12 mouse cellular contexts compared by ENCODE assay signal in genomic region chr9:46704151-46704905, GRCm38 (mm10).
DNase-seq lines count a peak whose midpoint lies in the region; ATAC-seq lines count a peak whose summit lies in the region.
"Had no signal": no experiment of that assay in that cellular context is flagged by ENCODE, and none has a peak within 500 bp of the region (broad histone marks: within the 10 kb centered on the region; RNA-seq: fewer than 3 reads in every experiment).

No protein-coding gene starts in this region.

- H3K4me3 ChIP-seq in forebrain, embryonic 14.5 days (ENCODE audit: low read depth, low read length): no peak overlapping the region
- H3K4me3 ChIP-seq: heart, embryonic 12.5 days had no signal

- no peak overlapping the region for H3K9ac ChIP-seq in forebrain, embryonic 14.5 days (ENCODE audit: low read length)
- H3K9ac ChIP-seq: heart, embryonic 12.5 days; hindbrain, embryonic 14.5 days had no signal

- no peaks in the 10 kb centered on the region for H3K36me3 ChIP-seq in forebrain, embryonic 14.5 days (ENCODE audit: control insufficient read depth, insufficient read depth, low read length)
- H3K36me3 ChIP-seq: heart, embryonic 12.5 days had no signal

- H3K4me1 ChIP-seq in forebrain, embryonic 14.5 days (ENCODE audit: control insufficient read depth, insufficient read depth, low read length): peaks cover 20% of the 10 kb centered on the region
- H3K4me1 ChIP-seq: heart, embryonic 12.5 days had no signal

- no peak overlapping the region for H3K4me2 ChIP-seq in forebrain, embryonic 14.5 days (ENCODE audit: low read length)
- H3K4me2 ChIP-seq: heart, embryonic 12.5 days; hindbrain, embryonic 14.5 days had no signal

- peak overlapping the region; percentile 63; the same call in 1 of the 2 replicates for H3K27ac ChIP-seq in forebrain, embryonic 14.5 days (ENCODE audit: low read depth, low read length)
- H3K27ac ChIP-seq: stomach, postnatal 0 days had no signal

- H3K9me3 ChIP-seq in forebrain, embryonic 14.5 days (replicated peaks; ENCODE audit: control insufficient read depth, low read length): no peaks in the 10 kb centered on the region
- H3K9me3 ChIP-seq: heart, embryonic 12.5 days had no signal

- DNase-seq in layer of hippocampus, adult 8-10 months (ENCODE audit: low spot score in 2 of 2): peak; percentile 25
- DNase-seq in layer of hippocampus, postnatal 25 days (ENCODE audit: extremely low spot score in 1 of 2, low spot score in 1 of 2): no peak
- peak; percentile 79 for DNase-seq in right cerebral cortex, adult 18-20 months
- DNase-seq in right cerebral cortex, postnatal 4 days: no peak
- no peak for DNase-seq in forebrain, embryonic 14.5 days (ENCODE audit: low spot score)
- peak; percentile 74 for DNase-seq in telencephalon, adult 2 months (ENCODE audit: low read depth, low spot score)
- DNase-seq in kidney, adult 18-20 months: no peak
- DNase-seq: cerebellum, adult 9-11 months; kidney, adult 8-10 months had no signal

- H3K27me3 ChIP-seq in forebrain, embryonic 14.5 days (replicated peaks; ENCODE audit: control insufficient read depth, insufficient read depth, low read length): no peaks in the 10 kb centered on the region

- WGBS in forebrain, embryonic 14.5 days: 55% methylated on average over 10 of the region's 10 CpGs

- ATAC-seq in forebrain, embryonic 14.5 days: no peak

Comparison
In these comparisons a context has a peak if more than half of its experiments do, and no peak if none do; other contexts are left out.
1. DNase-seq: peak in layer of hippocampus, adult 8-10 months (2 of 2), right cerebral cortex, adult 18-20 months (single experiment) and telencephalon, adult 2 months (single experiment); none in layer of hippocampus, postnatal 25 days (0 of 2), right cerebral cortex, postnatal 4 days (single experiment), forebrain, embryonic 14.5 days (single experiment) and kidney, adult 18-20 months (single experiment).